Mouse (Mus musculus): ENCODE results near the gene Chrm5.
"Not testable (repeated sequence)": the region's sequence is repeated elsewhere in the genome, so short reads cannot be mapped to it uniquely, and the experiment has no call there.

Chrm5 gene

GRCm38 (mm10) chr2:112476554-112476953, 4.0 kb downstream of the Chrm5 start:
- no peak for DNase-seq

GRCm38 (mm10) chr2:112474997-112475724, 5.4 kb downstream of the Chrm5 start:
- no peak for DNase-seq

- no peak for DNase-seq
Measured at GRCm38 (mm10) chr2:112472076-112472475, 8.5 kb downstream of the Chrm5 start.

GRCm38 (mm10) chr2:112470961-112471381, 9.6 kb downstream of the Chrm5 start:
- DNase-seq: no peak

- DNase-seq: no peak
Measured at GRCm38 (mm10) chr2:112469542-112469941, 11.0 kb downstream of the Chrm5 start.

- DNase-seq: no peak
Measured at GRCm38 (mm10) chr2:112460557-112460956, 20.0 kb downstream of the Chrm5 start.

GRCm38 (mm10) chr2:112454862-112455564, 25.6 kb downstream of the Chrm5 start, which contains the start of gene Emc7:
TSS of gene Emc7 (plus strand) at chr2:112454997.
- peak; percentile 98 for DNase-seq

- no peak for DNase-seq
Measured at GRCm38 (mm10) chr2:112454125-112454861, 26.3 kb downstream of the Chrm5 start.

GRCm38 (mm10) chr2:112452513-112452912, 28.1 kb downstream of the Chrm5 start:
- DNase-seq: not testable (repeated sequence)

- peak; percentile 16 to 27 for DNase-seq
Measured at GRCm38 (mm10) chr2:112449597-112450296, 30.8 kb downstream of the Chrm5 start.

- no peak for DNase-seq
Measured at GRCm38 (mm10) chr2:112448510-112449059, 32.0 kb downstream of the Chrm5 start.

GRCm38 (mm10) chr2:112448046-112448445, 32.5 kb downstream of the Chrm5 start:
- not testable (repeated sequence) for DNase-seq

GRCm38 (mm10) chr2:112445511-112445910, 35.1 kb downstream of the Chrm5 start:
- no peak for DNase-seq

GRCm38 (mm10) chr2:112443491-112443890, 37.1 kb downstream of the Chrm5 start:
- no peak for DNase-seq

- DNase-seq: no peak
Measured at GRCm38 (mm10) chr2:112437589-112437988, 43.0 kb downstream of the Chrm5 start.

GRCm38 (mm10) chr2:112436292-112436691, 44.3 kb downstream of the Chrm5 start:
- DNase-seq: no peak

- no peak for DNase-seq
Measured at GRCm38 (mm10) chr2:112433359-112433758, 47.2 kb downstream of the Chrm5 start.

GRCm38 (mm10) chr2:112432523-112432922, 48.0 kb downstream of the Chrm5 start:
- DNase-seq: no peak

- DNase-seq: no peak
Measured at GRCm38 (mm10) chr2:112430403-112430802, 50.2 kb downstream of the Chrm5 start.

GRCm38 (mm10) chr2:112429665-112430064, 50.9 kb downstream of the Chrm5 start:
- DNase-seq: no peak

All from cerebellum, adult 18-20 months (tissue).